Mouse (Mus musculus) thymus, adult 2 months (tissue): Measurements from ENCODE around the gene Aspg.

Experiments
- CTCF ChIP-seq: fragments of 200-500 bp; IDR thresholded peaks from 2 replicates; pipeline ENCODE4 v1.5.1; 2012; ENCODE audit warnings: mild to moderate bottlenecking, control low read depth, low read length, moderate library complexity, borderline replicate concordance; ENCODE audit not compliant: control insufficient read depth, poor library complexity, insufficient read depth; ENCODE audit errors: extremely low read depth
- POLR2A ChIP-seq: fragments of 200-500 bp; IDR thresholded peaks from 2 replicates; pipeline ENCODE4 v1.6.1; 2012; ENCODE audit warnings: mild to moderate bottlenecking, low read length, control low read depth, moderate library complexity; ENCODE audit not compliant: control insufficient read depth, poor library complexity, insufficient read depth; ENCODE audit errors: extremely low read depth

- TF ChIP-seq CTCF (no peak), POLR2A (no peak)
Measured at GRCm38 (mm10) chr12:112129300-112129856, 22.9 kb downstream of the Aspg start.
